Mouse (Mus musculus) MEL (cell line): Measurements from ENCODE around the gene Dhcr24. TPM values are rescaled to one million over a fixed set of nuclear protein-coding genes. Genes with fewer than 3 reads are reported as not detected.

Experiments used
- DNase-seq: peaks from one replicate; pipeline ENCODE4 v3.0.0; 2011; ENCODE audit warnings: low read depth, low spot score
- H3K27ac ChIP-seq: 2 replicates; pipeline ENCODE4 v1.5.1; 2012; ENCODE audit warnings: low read depth, mild to moderate bottlenecking, control low read depth, low read length, moderate library complexity; ENCODE audit not compliant: control insufficient read depth
- H3K27me3 ChIP-seq, 2 experiments: fragments of 150-350 bp in 1 of 2; sonication (generic) in 1 of 2; 2 replicates each; pipeline ENCODE4 v1.6.1; 2012; ENCODE audit warnings: low read length in 2 of 2, mild to moderate bottlenecking in 2 of 2, improper control_type of control experiment in 1 of 2, moderate library complexity in 1 of 2; ENCODE audit not compliant: insufficient read depth in 2 of 2, control insufficient read depth in 1 of 2
- H3K36me3 ChIP-seq, 2 experiments: 2 replicates each; pipeline ENCODE4 v1.6.1; 2012 to 2014; ENCODE audit warnings: low read length in 2 of 2, improper control_type of control experiment in 1 of 2, inconsistent platforms in 1 of 2, mild to moderate bottlenecking in 1 of 2; ENCODE audit not compliant: insufficient read depth in 2 of 2, control insufficient read depth in 1 of 2
- H3K4me1 ChIP-seq, 2 experiments: fragments of 150-350 bp in 1 of 2; sonication (generic) in 1 of 2; 2 replicates each; pipeline ENCODE4 v1.6.1; 2012; ENCODE audit warnings: low read length in 2 of 2, improper control_type of control experiment in 1 of 2, mild to moderate bottlenecking in 1 of 2; ENCODE audit not compliant: insufficient read depth in 2 of 2, control insufficient read depth in 1 of 2
- H3K4me3 ChIP-seq, 2 experiments: fragments of 150-350 bp in 1 of 2; sonication (generic) in 1 of 2; 2 replicates each; pipeline ENCODE4 v1.5.1; 2012; ENCODE audit warnings: low read depth in 2 of 2, low read length in 2 of 2, mild to moderate bottlenecking in 2 of 2, moderate library complexity in 2 of 2, control low read depth in 1 of 2, improper control_type of control experiment in 1 of 2; ENCODE audit not compliant: control insufficient read depth in 1 of 2, insufficient read depth in 1 of 2
- H3K79me2 ChIP-seq: 2 replicates; pipeline ENCODE4 v1.6.1; 2012; ENCODE audit warnings: mild to moderate bottlenecking, low read length, moderate library complexity; ENCODE audit not compliant: control insufficient read depth, poor library complexity, insufficient read depth
- H3K9ac ChIP-seq: 2 replicates; pipeline ENCODE4 v1.6.1; 2012; ENCODE audit warnings: low read depth, mild to moderate bottlenecking, control low read depth, low read length, moderate library complexity; ENCODE audit not compliant: control insufficient read depth, poor library complexity, severe bottlenecking
- H3K9me3 ChIP-seq: fragments of 150-350 bp; sonication (generic); replicated peaks from 2 replicates; pipeline ENCODE4 v1.6.1; 2012; ENCODE audit warnings: mild to moderate bottlenecking, low read length, improper control_type of control experiment, moderate library complexity; ENCODE audit not compliant: insufficient read depth
- BHLHE40 ChIP-seq: IDR thresholded peaks from 2 replicates; pipeline ENCODE4 v1.6.1; 2012; ENCODE audit warnings: low read depth, mild to moderate bottlenecking, inconsistent platforms, low read length, improper control_type of control experiment, borderline replicate concordance
- CHD1 ChIP-seq: IDR thresholded peaks from 2 replicates; pipeline ENCODE4 v1.6.1; 2012; ENCODE audit warnings: low read depth, mild to moderate bottlenecking, inconsistent platforms, low read length, improper control_type of control experiment
- CHD2 ChIP-seq: IDR thresholded peaks from 2 replicates; pipeline ENCODE4 v1.6.1; 2011; ENCODE audit warnings: low read length, improper control_type of control experiment
- CTCF ChIP-seq, 3 experiments: IDR thresholded peaks in 2 of 3; conservative IDR thresholded peaks in 1 of 3; 2 replicates each; pipeline ENCODE4 v1.5.1; 2011 to 2012; ENCODE audit warnings: low read length in 3 of 3, low read depth in 2 of 3, mild to moderate bottlenecking in 2 of 3, improper control_type of control experiment in 1 of 3, inconsistent platforms in 1 of 3, mixed read lengths in 1 of 3, moderate library complexity in 1 of 3; ENCODE audit not compliant: control insufficient read depth in 1 of 3, insufficient read depth in 1 of 3, poor library complexity in 1 of 3, severe bottlenecking in 1 of 3
- EP300 ChIP-seq, 2 experiments: IDR thresholded peaks; 2 replicates each; pipeline ENCODE4 v1.6.1; 2011; ENCODE audit warnings: improper control_type of control experiment in 2 of 2, low read length in 2 of 2, low read depth in 1 of 2, mild to moderate bottlenecking in 1 of 2
- GABPA ChIP-seq: IDR thresholded peaks from 2 replicates; pipeline ENCODE4 v1.6.1; 2012; ENCODE audit warnings: low read depth, mild to moderate bottlenecking, inconsistent platforms, low read length, improper control_type of control experiment, moderate library complexity
- GATA1 ChIP-seq: IDR thresholded peaks from 2 replicates; pipeline ENCODE4 v1.6.1; 2011; ENCODE audit warnings: low read depth, low read length, improper control_type of control experiment
- MAFK ChIP-seq: IDR thresholded peaks from 2 replicates; pipeline ENCODE4 v1.6.1; 2011; ENCODE audit warnings: low read depth, mild to moderate bottlenecking, low read length, improper control_type of control experiment, borderline replicate concordance
- RAD21 ChIP-seq: IDR thresholded peaks from 2 replicates; pipeline ENCODE4 v1.6.1; 2011; ENCODE audit warnings: mild to moderate bottlenecking, low read depth, low read length, improper control_type of control experiment
- SIN3A ChIP-seq: IDR thresholded peaks from 2 replicates; pipeline ENCODE4 v1.6.1; 2012; ENCODE audit warnings: low read length, improper control_type of control experiment, inconsistent platforms
- SMC3 ChIP-seq: IDR thresholded peaks from 2 replicates; pipeline ENCODE4 v1.6.1; 2011; ENCODE audit warnings: low read depth, low read length, improper control_type of control experiment
- TAL1 ChIP-seq: IDR thresholded peaks from 2 replicates; pipeline ENCODE4 v1.6.1; 2012; ENCODE audit warnings: mild to moderate bottlenecking, inconsistent platforms, low read length, moderate library complexity, mixed read lengths
- UBTF ChIP-seq: IDR thresholded peaks from 2 replicates; pipeline ENCODE4 v1.6.1; 2012; ENCODE audit warnings: low read depth, mild to moderate bottlenecking, inconsistent platforms, low read length, improper control_type of control experiment, moderate library complexity, borderline replicate concordance; ENCODE audit not compliant: insufficient read depth
- USF1 ChIP-seq: IDR thresholded peaks from 2 replicates; pipeline ENCODE4 v1.6.1; 2014; ENCODE audit warnings: low read depth, mild to moderate bottlenecking, inconsistent platforms, low read length, improper control_type of control experiment, moderate library complexity
- USF2 ChIP-seq, 2 experiments: IDR thresholded peaks; 2 replicates each; pipeline ENCODE4 v1.6.1; 2011 to 2012; ENCODE audit warnings: improper control_type of control experiment in 2 of 2, low read length in 2 of 2, borderline replicate concordance in 1 of 2, inconsistent platforms in 1 of 2, low read depth in 1 of 2, mild to moderate bottlenecking in 1 of 2; ENCODE audit not compliant: insufficient read depth in 1 of 2
- ZNF384 ChIP-seq: IDR thresholded peaks from 2 replicates; pipeline ENCODE4 v1.6.1; 2012; ENCODE audit warnings: low read depth, mild to moderate bottlenecking, inconsistent platforms, low read length, improper control_type of control experiment
- polyA plus RNA-seq, 2 experiments: library from polyadenylated mRNA; stranded (reverse) in 1 of 2; unstranded in 1 of 2; fragments of >175 nt in 1 of 2; fragments of >200 nt in 1 of 2; gene quantifications; 2 replicates each; pipeline versions ENCODE4 v1.2.1 to v1.2.4; 2012; ENCODE audit warnings: low replicate concordance in 2 of 2, low read depth in 1 of 2; ENCODE audit not compliant: insufficient read length in 2 of 2, insufficient read depth in 1 of 2, missing spikeins in 1 of 2
- total RNA-seq: library from RNA; depleted of rRNA; stranded (reverse); fragments of 300-350 nt; gene quantifications from 2 replicates; pipeline ENCODE4 v1.2.3, GENCODE M21; 2012

Dhcr24 gene
- total and polyA plus RNA-seq, 3 experiments = 39.2 to 63.0 TPM; not detected in 1

DNA sequence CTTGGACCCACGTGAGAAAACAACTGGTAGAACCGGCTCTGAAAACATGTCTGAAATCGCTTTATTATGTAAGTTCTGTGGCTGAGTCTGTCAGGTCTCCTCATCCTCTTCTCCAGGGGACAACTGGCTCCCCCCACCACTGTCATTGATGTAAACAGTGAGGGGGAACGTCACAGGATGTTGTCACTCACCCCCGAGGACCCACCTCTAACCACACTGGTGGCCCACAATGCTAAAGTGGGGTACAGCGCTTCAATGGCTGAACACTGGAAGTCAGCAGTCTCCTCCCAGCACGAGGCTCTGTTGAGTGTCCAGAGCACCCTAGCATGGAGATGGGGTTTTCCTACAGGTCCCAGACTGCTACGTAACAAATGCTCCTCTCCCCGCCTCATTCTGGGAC is 30.0 kb downstream of the Dhcr24 start:
- no peak for DNase-seq
- Histone ChIP-seq H3K36me3 (no peaks in the 10 kb centered on the region; a peak in 1 of 4 replicates), H3K4me1 (no peaks in the 10 kb centered on the region), H3K27ac (no peak overlapping the region), H3K27me3 (no peaks in the 10 kb centered on the region), H3K9ac (no peak overlapping the region), H3K4me3 (no peak overlapping the region), H3K9me3 (no peaks in the 10 kb centered on the region), H3K79me2 (no peaks in the 10 kb centered on the region)
- TF ChIP-seq EP300 (IDR thresholded peaks at IDR 0.05; ENCODE audit: low read depth in 1 of 2, low read length in 2 of 2) (no peak), USF2 (IDR thresholded peaks at IDR 0.05; ENCODE audit: borderline replicate concordance in 1 of 2, insufficient read depth in 1 of 2, low read depth in 1 of 2, low read length in 2 of 2) (no peak), TAL1 (no peak), CHD2 (no peak)

DNA sequence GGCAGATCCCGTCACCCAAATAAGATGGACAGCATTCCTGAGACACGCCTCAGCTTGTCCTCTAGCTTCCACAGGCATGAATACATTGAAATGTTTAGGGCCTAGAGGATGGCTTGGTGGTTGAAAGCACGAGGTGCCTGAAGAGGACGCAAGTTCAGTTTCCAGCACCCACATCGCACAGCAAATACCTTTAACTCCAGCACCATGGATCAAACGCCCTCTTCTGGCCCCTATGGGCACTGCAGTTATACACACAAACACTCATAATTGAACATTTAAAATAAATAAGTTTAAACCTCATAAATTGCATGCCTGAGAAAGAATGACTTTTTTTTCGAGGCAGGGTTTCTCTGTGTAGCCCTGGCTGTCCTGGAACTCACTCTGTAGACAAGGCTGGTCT is 32.8 kb downstream of the Dhcr24 start:
- Histone ChIP-seq H3K27ac (no peak overlapping the region), H3K4me1 (no peaks in the 10 kb centered on the region), H3K4me3 (no peak overlapping the region)
- TF ChIP-seq GABPA (no peak), SMC3 (peak; percentile 44), CHD1 (no peak), SIN3A (no peak), RAD21 (peak; percentile 20), USF1 (no peak), ZNF384 (no peak), EP300 (IDR thresholded peaks at IDR 0.05; ENCODE audit: low read depth in 1 of 2, low read length in 2 of 2) (no peak), MAFK (no peak), CTCF (IDR thresholded peaks at IDR 0.05 in 2 of 3, conservative IDR thresholded peaks at IDR 0.05 in 1 of 3; ENCODE audit: control insufficient read depth in 1 of 3, insufficient read depth in 1 of 3, low read depth in 2 of 3, low read length in 3 of 3, poor library complexity in 1 of 3, severe bottlenecking in 1 of 3) (peak; percentile 58 to 76 (median 61)), GATA1 (no peak), TAL1 (no peak), UBTF (no peak), BHLHE40 (no peak)
- TF ChIP-seq, all 39 proteins: peak for 3
- Histone ChIP-seq H3K9me3 (no peaks in the 10 kb centered on the region), H3K27me3 (no peaks in the 10 kb centered on the region), H3K36me3 (no peaks in the 10 kb centered on the region; a peak in 1 of 4 replicates), H3K79me2 (no peaks in the 10 kb centered on the region), H3K9ac (no peak overlapping the region)
- DNase-seq = peak; percentile 42
